Mouse (Mus musculus) intestine, postnatal 0 days (tissue): ENCODE measurements at regions not wholly inside any gene's neighbourhood (a gene's known extent, or its start where the extent isn't known, plus 50 kb on each side); places are given as distances from the start of the nearest gene placed in this dataset.

Experiments used
- ATAC-seq: fragments of 200-750 bp; cut with Nextera tagmentation; 2 replicates; pipeline ENCODE4 v1.8.0; 2017; ENCODE audit warnings: mild to moderate bottlenecking, moderate TSS enrichment, moderate library complexity
- H3K27ac ChIP-seq: fragments of 300-500 bp; sonication (generic); 2 replicates; pipeline ENCODE4 v1.5.1; 2014; ENCODE audit warnings: mild to moderate bottlenecking, low read depth, low read length, moderate library complexity
- H3K27me3 ChIP-seq: fragments of 300-500 bp; sonication (generic); replicated peaks from 2 replicates; pipeline ENCODE4 v1.6.1; 2014; ENCODE audit warnings: low read length, mixed read lengths; ENCODE audit not compliant: control insufficient read depth, insufficient read depth
- H3K36me3 ChIP-seq: fragments of 300-500 bp; sonication (generic); 2 replicates; pipeline ENCODE4 v1.6.1; 2014; ENCODE audit warnings: mild to moderate bottlenecking, moderate library complexity; ENCODE audit not compliant: control insufficient read depth, insufficient read depth
- H3K4me1 ChIP-seq: fragments of 300-500 bp; sonication (generic); replicated peaks from 2 replicates; pipeline ENCODE4 v1.6.1; 2014; ENCODE audit warnings: antibody characterized with exemption, low read length, mixed read lengths; ENCODE audit not compliant: control insufficient read depth, insufficient read depth
- H3K4me2 ChIP-seq: fragments of 300-500 bp; sonication (generic); replicated peaks from 2 replicates; pipeline ENCODE4 v1.6.1; 2014; ENCODE audit warnings: low read depth, mild to moderate bottlenecking, moderate library complexity
- H3K4me3 ChIP-seq: fragments of 300-500 bp; sonication (generic); 2 replicates; pipeline ENCODE4 v1.5.1; 2014; ENCODE audit warnings: low read depth, low read length
- H3K9ac ChIP-seq: fragments of 300-500 bp; sonication (generic); 2 replicates; pipeline ENCODE4 v1.6.1; 2014; ENCODE audit warnings: mild to moderate bottlenecking, low read depth, low read length
- H3K9me3 ChIP-seq: fragments of 300-500 bp; sonication (generic); 2 replicates; pipeline ENCODE4 v1.6.1; 2016; ENCODE audit warnings: mixed run types; ENCODE audit not compliant: control insufficient read depth
- CTCF ChIP-seq: sonication (generic); IDR thresholded peaks from 2 replicates; pipeline ENCODE4 v1.5.1; 2016; ENCODE audit warnings: low read depth, mild to moderate bottlenecking, control low read depth, antibody characterized with exemption, moderate library complexity
- WGBS: fragments of 180-500 bp; shearing (Covaris S2); extraction: QIAGEN DNeasy Blood & Tissue Kit; methylation state at CpG from one replicate; pipeline ENCODE4 v1.1.7; 2014; 5-methylcytosine and 5-hydroxymethylcytosine counted together

DNA sequence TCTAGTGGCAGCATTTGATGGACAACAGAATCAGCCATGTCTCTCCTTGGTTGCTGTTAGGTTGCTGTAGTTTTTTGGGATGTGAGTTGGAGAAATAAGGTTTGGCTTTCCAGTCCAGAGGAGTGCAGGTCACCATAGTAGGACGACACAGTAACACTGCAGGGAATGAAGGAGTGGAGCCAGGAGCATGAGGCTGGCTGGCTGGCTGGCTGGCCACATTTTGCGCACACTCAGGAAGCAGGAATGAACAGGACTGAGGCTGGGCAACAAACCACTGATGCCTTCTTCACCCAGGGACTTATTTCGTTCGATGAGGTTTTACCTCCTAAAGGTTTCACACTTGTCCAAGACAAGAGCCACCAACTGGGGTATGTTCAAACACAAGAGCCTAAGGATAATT is 205.9 kb upstream of the Rnd3 start:
- no peak for TF ChIP-seq CTCF
- H3K4me3 ChIP-seq, result no peak overlapping the region
- no peak for ATAC-seq
- H3K36me3 ChIP-seq, result no peaks in the 10 kb centered on the region
- no peak overlapping the region for H3K9ac ChIP-seq
- H3K4me2 ChIP-seq, result no peak overlapping the region
- no peaks in the 10 kb centered on the region for H3K27me3 ChIP-seq
- WGBS, result 90% methylated on average over 4 of the region's 4 CpGs
- no peaks in the 10 kb centered on the region for H3K4me1 ChIP-seq
- H3K27ac ChIP-seq, result no peak overlapping the region
- H3K9me3 ChIP-seq, result no peaks in the 10 kb centered on the region

GRCm38 (mm10) chr2:51349614-51350013 is 200.7 kb upstream of the Rnd3 start:
- Histone ChIP-seq H3K27me3 (no peaks in the 10 kb centered on the region), H3K4me1 (no peaks in the 10 kb centered on the region), H3K9ac (no peak overlapping the region), H3K4me3 (no peak overlapping the region), H3K9me3 (no peaks in the 10 kb centered on the region), H3K36me3 (no peaks in the 10 kb centered on the region), H3K4me2 (no peak overlapping the region), H3K27ac (no peak overlapping the region)
- WGBS, result 61% methylated on average over 2 of the region's 2 CpGs
- ATAC-seq, result no peak
- TF ChIP-seq CTCF, result no peak

- no peak overlapping the region for H3K4me3 ChIP-seq
- H3K9ac ChIP-seq, result no peak overlapping the region
- WGBS, result 72% methylated on average over 2 of the region's 2 CpGs
- H3K9me3 ChIP-seq, result no peaks in the 10 kb centered on the region
- TF ChIP-seq CTCF, result no peak
- H3K27ac ChIP-seq, result no peak overlapping the region
- no peak overlapping the region for H3K4me2 ChIP-seq
- no peak for ATAC-seq
- H3K36me3 ChIP-seq, result no peaks in the 10 kb centered on the region
- H3K4me1 ChIP-seq, result no peaks in the 10 kb centered on the region
- H3K27me3 ChIP-seq, result no peaks in the 10 kb centered on the region
Observed at GRCm38 (mm10) chr2:51348774-51349173, 199.9 kb upstream of the Rnd3 start.

- Histone ChIP-seq H3K9me3 (no peaks in the 10 kb centered on the region), H3K4me3 (no peak overlapping the region), H3K27ac (no peak overlapping the region), H3K4me2 (no peak overlapping the region), H3K4me1 (no peaks in the 10 kb centered on the region), H3K27me3 (no peaks in the 10 kb centered on the region), H3K9ac (no peak overlapping the region), H3K36me3 (no peaks in the 10 kb centered on the region)
- ATAC-seq, result no peak
- WGBS, result 90% methylated on average over 1 of the region's 1 CpGs
- no peak for TF ChIP-seq CTCF
Observed at GRCm38 (mm10) chr2:51347086-51347485, 198.2 kb upstream of the Rnd3 start.

DNA sequence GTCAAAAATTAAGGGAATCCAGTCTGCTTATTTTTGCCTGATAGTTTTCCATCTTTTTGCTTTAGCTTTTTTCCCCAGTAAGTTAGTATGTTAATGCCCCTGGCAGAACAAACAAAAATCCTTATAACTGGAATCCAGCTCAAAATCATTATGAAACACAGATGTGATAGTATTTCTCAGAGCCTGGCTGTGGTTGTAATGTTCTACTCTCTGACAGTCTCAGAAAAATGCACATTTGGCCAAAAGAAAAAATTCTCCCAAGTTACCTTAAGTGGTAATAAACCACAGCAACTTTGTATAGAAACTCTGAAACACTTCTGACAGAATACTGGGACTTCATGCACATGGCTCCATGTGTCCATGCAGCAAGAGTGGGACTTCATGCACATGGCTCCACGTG is 193.5 kb upstream of the Rnd3 start:
- H3K4me1 ChIP-seq, result no peaks in the 10 kb centered on the region
- TF ChIP-seq CTCF, result no peak
- H3K4me3 ChIP-seq, result no peak overlapping the region
- H3K27me3 ChIP-seq, result no peaks in the 10 kb centered on the region
- ATAC-seq, result no peak
- H3K36me3 ChIP-seq, result no peaks in the 10 kb centered on the region
- no peaks in the 10 kb centered on the region for H3K9me3 ChIP-seq
- WGBS, result 74% methylated on average over 1 of the region's 1 CpGs
- no peak overlapping the region for H3K4me2 ChIP-seq
- H3K27ac ChIP-seq, result no peak overlapping the region
- H3K9ac ChIP-seq, result no peak overlapping the region

DNA sequence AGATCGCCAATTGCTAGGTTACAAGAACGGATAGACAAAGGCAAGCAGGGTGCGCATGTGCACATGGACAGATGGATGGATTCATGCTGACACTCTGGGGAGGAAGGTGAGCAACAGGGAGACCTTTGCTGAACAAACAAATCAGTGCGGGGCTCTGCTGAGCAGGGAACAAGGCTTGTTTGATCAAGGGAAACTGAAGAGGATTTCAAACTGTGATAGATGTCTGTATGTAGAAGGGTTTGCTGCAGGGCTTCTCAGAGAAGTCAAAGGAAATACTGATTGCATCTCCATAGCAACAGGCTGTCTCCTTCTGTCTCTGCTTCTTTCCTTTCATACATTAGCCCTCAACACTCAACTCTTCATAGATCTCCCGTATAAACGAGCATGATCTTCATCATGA is 185.5 kb upstream of the Rnd3 start:
- TF ChIP-seq CTCF, result no peak
- Histone ChIP-seq H3K4me3 (no peak overlapping the region), H3K4me2 (no peak overlapping the region), H3K9me3 (no peaks in the 10 kb centered on the region), H3K27me3 (no peaks in the 10 kb centered on the region), H3K27ac (no peak overlapping the region), H3K9ac (no peak overlapping the region), H3K36me3 (no peaks in the 10 kb centered on the region), H3K4me1 (no peaks in the 10 kb centered on the region)
- ATAC-seq, result no peak
- WGBS, result 61% methylated on average over 6 of the region's 6 CpGs

- 77% methylated on average over 8 of the region's 8 CpGs for WGBS
- no peak for ATAC-seq
- no peaks in the 10 kb centered on the region for H3K27me3 ChIP-seq
- H3K9ac ChIP-seq, result no peak overlapping the region
- no peaks in the 10 kb centered on the region for H3K36me3 ChIP-seq
- no peaks in the 10 kb centered on the region for H3K9me3 ChIP-seq
- H3K27ac ChIP-seq, result no peak overlapping the region
- TF ChIP-seq CTCF, result no peak
- no peaks in the 10 kb centered on the region for H3K4me1 ChIP-seq
- no peak overlapping the region for H3K4me3 ChIP-seq
- no peak overlapping the region for H3K4me2 ChIP-seq
Observed at GRCm38 (mm10) chr2:51327081-51327480, 178.2 kb upstream of the Rnd3 start.
